Mouse (Mus musculus) intestine, embryonic 16.5 days (tissue): ENCODE measurements around the gene Pold1. TPM values are rescaled to one million over a fixed set of nuclear protein-coding genes. Genes with fewer than 3 reads are reported as not detected.

Experiments
- microRNA-seq: library from miRNA; unstranded; fragments of <30 nt; microRNA quantifications from one replicate; pipeline ENCODE4, GENCODE M21; 2016
- polyA plus RNA-seq: library from polyadenylated mRNA; unstranded; fragments of >200 nt; fragmentation: Nextera tagmentation; extraction: Ambion mirVana; gene quantifications from 2 replicates; pipeline ENCODE4 v1.2.1, GENCODE M21; 2015

Pold1 gene
- polyA plus RNA-seq, 1 experiment from 2014 or later = 76.4 TPM

Small RNA genes lying within 50 kb of the gene (microRNA-seq; reads per million reads assigned to microRNA genes)
- not detected for gene Mir7053

Other genes with a start within 250 kb of the Pold1 start
- gene Clec11a, start 241.9 kb downstream of the Pold1 start, polyA plus RNA-seq = 6.7 and 7.1 TPM in 2 replicates
- 1.2 and 1.5 TPM in 2 replicates for gene Shank1, start 238.6 kb downstream of the Pold1 start, polyA plus RNA-seq
- 0.82 and 1.2 TPM in 2 replicates for gene Syt3, start 164.7 kb downstream of the Pold1 start, polyA plus RNA-seq
- 0.66 and 0.88 TPM in 2 replicates for gene 1700008O03Rik, start 163.0 kb downstream of the Pold1 start, polyA plus RNA-seq
- gene Lrrc4b, start 119.8 kb downstream of the Pold1 start, polyA plus RNA-seq = 0.31 and 0.43 TPM in 2 replicates
- 2.3 and 2.4 TPM in 2 replicates for gene Aspdh, start 83.5 kb downstream of the Pold1 start, polyA plus RNA-seq
- 83.5 and 86.3 TPM in 2 replicates for gene Josd2, start 80.9 kb downstream of the Pold1 start, polyA plus RNA-seq
- 77.2 and 87.0 TPM in 2 replicates for gene Emc10, start 52.3 kb downstream of the Pold1 start, polyA plus RNA-seq
- 5.9 and 6.2 TPM in 2 replicates for gene Fam71e1, start 52.3 kb downstream of the Pold1 start, polyA plus RNA-seq
- gene Mybpc2, start 24.2 kb downstream of the Pold1 start, polyA plus RNA-seq = 0.38 and 0.45 TPM in 2 replicates
- gene Spib, start 16.8 kb downstream of the Pold1 start, polyA plus RNA-seq = 0.39 and 0.48 TPM in 2 replicates
- 79.3 and 83.3 TPM in 2 replicates for gene Nr1h2, start 5.1 kb upstream of the Pold1 start, polyA plus RNA-seq
- 3.4 and 3.9 TPM in 2 replicates for gene Napsa, start 23.5 kb upstream of the Pold1 start, polyA plus RNA-seq
- 0.20 and 0.22 TPM in 2 replicates for gene Kcnc3, start 41.8 kb upstream of the Pold1 start, polyA plus RNA-seq
- 70.3 and 81.3 TPM in 2 replicates for gene Myh14, start 122.0 kb upstream of the Pold1 start, polyA plus RNA-seq
- gene Izumo2, start 159.9 kb upstream of the Pold1 start, polyA plus RNA-seq = not detected in 2 replicates
- gene Vrk3, start 199.6 kb upstream of the Pold1 start, polyA plus RNA-seq = 47.3 and 48.5 TPM in 2 replicates
- gene Zfp473, start 202.2 kb upstream of the Pold1 start, polyA plus RNA-seq = 1.8 and 2.0 TPM in 2 replicates